Mouse (Mus musculus): ENCODE results near the gene Lax1. TPM values are rescaled to one million over a fixed set of nuclear protein-coding genes. Genes with fewer than 3 reads are reported as not detected.

Lax1 gene
- total and polyA plus RNA-seq, 3 experiments, result 14.2 to 15.6 (median 14.9) TPM

GRCm38 (mm10) chr1:133735995-133736652 is 46.2 kb upstream of the Lax1 start (continued):
- TF ChIP-seq SMC3 (IDR thresholded peaks at IDR 0.05; ENCODE audit: low read depth, low read length), result peak; percentile 98
- no peak for TF ChIP-seq MYC (IDR thresholded peaks at IDR 0.05; ENCODE audit: low read depth, low read length)
- TF ChIP-seq CHD2 (IDR thresholded peaks at IDR 0.05; ENCODE audit: low read length), result no peak
- no peak for TF ChIP-seq UBTF (IDR thresholded peaks at IDR 0.05; ENCODE audit: low read depth, low read length)
- no peak for TF ChIP-seq MAFK (IDR thresholded peaks at IDR 0.05; ENCODE audit: insufficient replicate concordance, low read length)
- no peak for TF ChIP-seq ZNF384 (IDR thresholded peaks at IDR 0.05; ENCODE audit: low read depth, low read length)
- no peak for TF ChIP-seq JUN (IDR thresholded peaks at IDR 0.05; ENCODE audit: insufficient read depth, low read depth, low read length)

GRCm38 (mm10) chr1:133732814-133733213 is 42.9 kb upstream of the Lax1 start:
- peaks cover 79 to 96% of the 10 kb centered on the region in 2 experiments for H3K36me3 ChIP-seq (replicated peaks in 1 of 2; ENCODE audit: control insufficient read depth in 1 of 2, insufficient read depth in 1 of 2, low read length in 1 of 2)
- H3K4me2 ChIP-seq (ENCODE audit: insufficient read depth, low read depth, poor library complexity, severe bottlenecking), result no peak overlapping the region
- no peaks in the 10 kb centered on the region for H3K4me1 ChIP-seq (ENCODE audit: control insufficient read depth in 1 of 2, insufficient read depth in 2 of 2)
- no peaks in the 10 kb centered on the region for H3K79me2 ChIP-seq (replicated peaks; ENCODE audit: control insufficient read depth, extremely low read depth, insufficient read depth, poor library complexity, severe bottlenecking)
- no peak overlapping the region for H3K9ac ChIP-seq (ENCODE audit: insufficient read depth, low read depth)
- no peak for DNase-seq (ENCODE audit: extremely low read depth)
- dilution Hi-C loops (cut with MboI; ENCODE audit: extremely low pct_ligation_motif_present, extremely low pct_unique_long_range_greater_than_20kb, low sequenced_read_pairs), result no loop called here
- H3K9me3 ChIP-seq (replicated peaks; ENCODE audit: low read length), result no peaks in the 10 kb centered on the region
- no peak for TF ChIP-seq NRF1 (IDR thresholded peaks at IDR 0.05; ENCODE audit: low read depth, low read length)
- TF ChIP-seq ZC3H11A (IDR thresholded peaks at IDR 0.05; ENCODE audit: low read depth, low read length), result no peak
- no peak for TF ChIP-seq USF2 (conservative IDR thresholded peaks at IDR 0.05; ENCODE audit: low read depth, low read length)
- no peak for TF ChIP-seq ZNF384 (IDR thresholded peaks at IDR 0.05; ENCODE audit: low read depth, low read length)
- no peak for TF ChIP-seq POLR2A (IDR thresholded peaks at IDR 0.05; ENCODE audit: low read depth, low read length)
- no peaks in the 10 kb centered on the region for H3K27me3 ChIP-seq (replicated peaks)
- no peak overlapping the region for H3K27ac ChIP-seq (ENCODE audit: insufficient read depth, low read depth)
- H3K4me3 ChIP-seq (replicated peaks in 1 of 3; ENCODE audit: low read depth in 2 of 3, low read length in 2 of 3, poor library complexity in 1 of 3), result no peak overlapping the region
- in situ Hi-C loops (cut with MboI; ENCODE audit: low pct_ligation_motif_present, low pct_unique_long_range_greater_than_20kb, low sequenced_read_pairs), result no loop called here

GRCm38 (mm10) chr1:133728339-133728738 is 38.4 kb upstream of the Lax1 start:
- H3K4me3 ChIP-seq (replicated peaks in 1 of 3; ENCODE audit: low read depth in 2 of 3, low read length in 2 of 3, poor library complexity in 1 of 3), result no peak overlapping the region
- no peak overlapping the region for H3K4me2 ChIP-seq (ENCODE audit: insufficient read depth, low read depth, poor library complexity, severe bottlenecking)
- in situ Hi-C loops (cut with MboI; ENCODE audit: low pct_ligation_motif_present, low pct_unique_long_range_greater_than_20kb, low sequenced_read_pairs) (no loop called here), dilution Hi-C loops (cut with MboI; ENCODE audit: extremely low pct_ligation_motif_present, extremely low pct_unique_long_range_greater_than_20kb, low sequenced_read_pairs) (no loop called here)
- DNase-seq (ENCODE audit: extremely low read depth), result no peak
- H3K9me3 ChIP-seq (replicated peaks; ENCODE audit: low read length), result no peaks in the 10 kb centered on the region
- no peaks in the 10 kb centered on the region for H3K79me2 ChIP-seq (replicated peaks; ENCODE audit: control insufficient read depth, extremely low read depth, insufficient read depth, poor library complexity, severe bottlenecking)
- H3K4me1 ChIP-seq (ENCODE audit: control insufficient read depth in 1 of 2, insufficient read depth in 2 of 2), result no peaks in the 10 kb centered on the region
- peaks cover 59 to 90% of the 10 kb centered on the region in 2 experiments for H3K36me3 ChIP-seq (replicated peaks in 1 of 2; ENCODE audit: control insufficient read depth in 1 of 2, insufficient read depth in 1 of 2, low read length in 1 of 2)
- no peak overlapping the region for H3K27ac ChIP-seq (ENCODE audit: insufficient read depth, low read depth)
- no peak overlapping the region for H3K9ac ChIP-seq (ENCODE audit: insufficient read depth, low read depth)
- no peaks in the 10 kb centered on the region for H3K27me3 ChIP-seq (replicated peaks)
- TF ChIP-seq MAX (IDR thresholded peaks at IDR 0.05; ENCODE audit: low read length) (no peak), BHLHE40 (IDR thresholded peaks at IDR 0.05; ENCODE audit: low read depth, low read length) (no peak), MEF2A (IDR thresholded peaks at IDR 0.05; ENCODE audit: borderline replicate concordance, low read depth, low read length) (no peak), USF1 (IDR thresholded peaks at IDR 0.05; ENCODE audit: low read depth, low read length) (no peak), TCF12 (IDR thresholded peaks at IDR 0.05; ENCODE audit: low read depth, low read length) (no peak), GABPA (IDR thresholded peaks at IDR 0.05; ENCODE audit: insufficient replicate concordance, low read depth, low read length) (no peak), PAX5 (IDR thresholded peaks at IDR 0.05; ENCODE audit: low read length) (no peak), CTCF (conservative IDR thresholded peaks at IDR 0.05 in 1 of 2, IDR thresholded peaks at IDR 0.05 in 1 of 2; ENCODE audit: low read depth in 2 of 2, low read length in 2 of 2) (no peak), RCOR1 (conservative IDR thresholded peaks at IDR 0.05; ENCODE audit: low read depth, low read length) (no peak)

Measured in CH12.LX (cell line).